Mouse (Mus musculus) left cerebral cortex, adult 6 months (tissue): ENCODE measurements around the gene Olfr917. TPM values are rescaled to one million over a fixed set of nuclear protein-coding genes. Genes with fewer than 3 reads are reported as not detected.

Source experiments
- long read RNA-seq, 2 experiments: library from polyadenylated mRNA; unstranded; transcript quantifications; one replicate each; pipeline ENCODE4 v2.0.0; 2019 to 2020
- polyA plus RNA-seq: library from polyadenylated mRNA; unstranded; fragments of <200 nt; fragmentation: Nextera tagmentation; gene quantifications from 2 replicates; pipeline ENCODE4 v1.2.3, GENCODE M21; 2021

Gene Olfr917
- polyA plus RNA-seq: not detected in 2 replicates
- long read RNA-seq, experiment 1: 0 reads
- long read RNA-seq, experiment 2: 0 reads

DNA sequence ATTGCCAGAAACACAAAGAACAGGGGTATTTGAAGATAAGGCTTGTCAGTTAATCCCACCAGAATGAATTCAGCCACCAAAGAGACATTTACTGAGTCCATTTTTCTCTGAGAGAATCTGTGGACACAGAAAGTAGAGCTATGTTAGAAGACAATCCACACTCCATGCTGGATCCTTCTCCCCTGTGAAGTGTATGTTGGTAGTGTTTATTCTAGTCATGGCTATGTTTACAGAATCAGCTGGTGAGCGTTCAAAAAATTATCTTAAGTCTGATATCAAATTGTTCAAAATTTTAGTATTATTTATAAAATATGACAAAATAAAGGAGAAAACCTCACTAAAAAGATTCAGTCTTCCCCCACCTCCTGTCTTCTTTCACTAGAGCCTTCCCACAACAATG lies at the start of gene Olfr917:
Gene Olfr917 (minus strand): TSS at position 101 of the 400 bp plus-strand sequence.

DNA sequence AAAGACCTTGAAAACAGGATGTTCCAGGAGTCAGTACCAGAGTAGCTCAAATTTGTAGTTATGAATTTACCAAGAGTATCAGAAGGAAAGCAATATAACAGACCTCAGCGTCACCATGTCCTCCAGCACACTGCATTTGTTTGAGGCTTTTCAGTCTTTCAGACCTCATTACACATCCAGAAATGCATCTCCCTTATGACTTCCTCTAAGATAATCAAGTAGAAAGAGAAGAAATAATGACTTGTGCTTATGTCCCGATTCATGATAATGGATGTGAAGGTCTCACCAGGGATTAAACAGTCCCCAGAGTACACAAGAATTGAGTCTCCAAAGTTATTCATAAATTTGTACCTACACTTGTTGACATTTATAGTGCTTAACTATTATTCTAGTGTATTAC lies 8.9 kb upstream of the Olfr917 start, which contains the start of gene Olfr918:
Gene Olfr918 (minus strand): TSS at position 101 of the 400 bp plus-strand sequence.

GRCm38 (mm10) chr9:38659775-38660174 lies 5.9 kb downstream of the Olfr917 start, which contains the start of gene Olfr916:
Gene Olfr916, minus strand, starts transcription at chr9:38659875.

Other genes with a start within 250 kb of the Olfr917 start
- not detected in 2 replicates for gene Olfr901, start 236.4 kb downstream of the Olfr917 start, polyA plus RNA-seq
- gene Olfr902, start 218.2 kb downstream of the Olfr917 start, polyA plus RNA-seq: not detected in 2 replicates
- not detected in 2 replicates for gene Olfr904, start 202.7 kb downstream of the Olfr917 start, polyA plus RNA-seq
- not detected in 2 replicates for gene Olfr905, start 194.7 kb downstream of the Olfr917 start, polyA plus RNA-seq
- gene Olfr906, start 178.8 kb downstream of the Olfr917 start, polyA plus RNA-seq: not detected in 2 replicates
- gene Olfr907, start 170.0 kb downstream of the Olfr917 start, polyA plus RNA-seq: not detected in 2 replicates
- not detected in 2 replicates for gene Olfr911-ps1, start 144.3 kb downstream of the Olfr917 start, polyA plus RNA-seq
- gene Olfr910, start 128.0 kb downstream of the Olfr917 start, polyA plus RNA-seq: not detected in 2 replicates
- gene Olfr912, start 85.7 kb downstream of the Olfr917 start, polyA plus RNA-seq: not detected in 2 replicates
- gene Olfr913, start 73.1 kb downstream of the Olfr917 start, polyA plus RNA-seq: not detected in 2 replicates
- not detected in 2 replicates for gene Olfr914, start 60.7 kb downstream of the Olfr917 start, polyA plus RNA-seq
- not detected in 2 replicates for gene Olfr916, start 6.0 kb downstream of the Olfr917 start, polyA plus RNA-seq
- gene Olfr918, start 8.8 kb upstream of the Olfr917 start, polyA plus RNA-seq: not detected in 2 replicates
- gene Olfr919, start 37.8 kb upstream of the Olfr917 start, polyA plus RNA-seq: not detected in 2 replicates
- 4.6 and 5.1 TPM in 2 replicates for gene Vwa5a, start 52.4 kb upstream of the Olfr917 start, polyA plus RNA-seq
- gene Olfr920, start 86.5 kb upstream of the Olfr917 start, polyA plus RNA-seq: not detected in 2 replicates
- not detected in 2 replicates for gene Olfr921, start 107.2 kb upstream of the Olfr917 start, polyA plus RNA-seq
- not detected in 2 replicates for gene Olfr922, start 148.8 kb upstream of the Olfr917 start, polyA plus RNA-seq
- gene Olfr923, start 160.7 kb upstream of the Olfr917 start, polyA plus RNA-seq: not detected in 2 replicates
- gene Olfr924, start 178.6 kb upstream of the Olfr917 start, polyA plus RNA-seq: not detected in 2 replicates
- gene Olfr26, start 189.2 kb upstream of the Olfr917 start, polyA plus RNA-seq: not detected in 2 replicates
- gene Olfr926, start 211.3 kb upstream of the Olfr917 start, polyA plus RNA-seq: not detected in 2 replicates